Mouse (Mus musculus): ENCODE measurements at regions not wholly inside any gene's neighbourhood (a gene's known extent, or its start where the extent isn't known, plus 50 kb on each side); places are given as distances from the start of the nearest gene placed in this dataset.
"Not testable (repeated sequence)": the region's sequence is repeated elsewhere in the genome, so short reads cannot be mapped to it uniquely, and the experiment has no call there.

DNA sequence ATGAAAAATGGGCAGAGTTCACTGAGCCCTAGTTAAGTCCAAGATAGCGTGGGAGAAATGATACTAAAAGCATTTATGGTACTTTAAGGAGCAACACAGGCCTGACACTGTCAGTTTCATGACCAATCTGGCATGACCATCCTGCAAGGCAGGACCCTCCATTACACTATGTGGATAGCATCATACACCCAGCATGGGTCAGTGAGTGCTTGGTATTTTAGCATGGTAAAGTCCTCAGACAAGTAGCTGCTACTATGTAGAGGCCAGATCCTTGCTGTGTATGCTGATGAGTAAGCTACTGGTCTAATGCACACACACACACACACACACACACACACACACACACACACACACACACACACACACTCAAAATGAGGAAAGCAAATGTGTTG, 158.3 kb downstream of the Zfp619 start:
- no peaks in the 10 kb centered on the region for H3K9me3 ChIP-seq
- WGBS: 74% methylated on average over 1 of the region's 1 CpGs

DNA sequence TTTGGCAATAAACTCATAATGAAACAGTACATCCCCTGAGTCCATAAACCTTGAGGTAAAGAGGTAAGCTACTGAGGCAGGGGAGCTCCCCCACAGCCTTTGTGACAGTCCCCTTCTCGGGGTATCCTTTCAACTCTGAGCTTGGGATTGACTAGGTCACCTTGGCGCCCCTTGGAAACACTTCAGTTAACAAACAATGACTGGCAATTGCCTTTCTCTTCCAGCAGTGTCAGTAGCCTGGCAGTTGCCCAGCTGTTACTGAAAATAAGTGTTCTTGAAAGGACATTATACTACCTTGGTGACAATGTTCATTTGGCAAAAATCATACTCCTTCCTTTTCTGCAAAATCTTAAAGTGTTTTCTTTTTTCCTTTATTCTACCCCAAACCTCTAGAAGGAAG, 162.8 kb downstream of the Zfp619 start:
- H3K4me3 ChIP-seq: no peak overlapping the region
- no peaks in the 10 kb centered on the region for H3K36me3 ChIP-seq
- no peaks in the 10 kb centered on the region for H3K4me1 ChIP-seq
- no peaks in the 10 kb centered on the region for H3K27me3 ChIP-seq (ENCODE audit: insufficient read depth, poor library complexity, severe bottlenecking)
- WGBS: 50% methylated on average over 2 of the region's 2 CpGs
- no peaks in the 10 kb centered on the region for H3K9me3 ChIP-seq
- no peak overlapping the region for H3K27ac ChIP-seq
- DNase-seq (ENCODE audit: low spot score): no peak

More for the DNA sequence above, 158.3 kb downstream of the Zfp619 start:
- DNase-seq (ENCODE audit: low spot score): no peak
- H3K4me3 ChIP-seq: no peak overlapping the region
- no peak overlapping the region for H3K27ac ChIP-seq
- H3K36me3 ChIP-seq: no peaks in the 10 kb centered on the region
- no peaks in the 10 kb centered on the region for H3K4me1 ChIP-seq
- H3K27me3 ChIP-seq (ENCODE audit: insufficient read depth, poor library complexity, severe bottlenecking): no peaks in the 10 kb centered on the region

DNA sequence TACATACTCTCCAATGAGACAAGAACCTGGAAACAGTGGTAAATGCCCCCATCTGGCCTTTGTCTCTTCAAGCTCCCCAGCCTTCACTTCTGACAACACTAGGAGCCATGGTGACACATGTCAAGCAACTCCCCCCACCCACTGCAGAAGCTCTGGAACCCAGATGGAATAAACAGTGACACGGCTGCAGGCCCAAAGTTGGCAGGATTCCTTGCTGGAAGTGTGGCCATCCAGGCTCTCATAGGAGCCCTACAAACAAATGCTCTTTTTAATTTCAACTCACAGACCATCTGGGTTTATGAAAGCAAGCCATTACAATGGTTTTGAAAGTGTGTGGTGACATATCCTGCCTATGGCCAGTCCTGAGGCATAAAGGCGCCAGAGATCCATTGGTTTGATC, 179.0 kb downstream of the Zfp619 start:
- H3K36me3 ChIP-seq: no peaks in the 10 kb centered on the region
- DNase-seq (ENCODE audit: low spot score): no peak
- no peak overlapping the region for H3K4me3 ChIP-seq
- no peak overlapping the region for H3K27ac ChIP-seq
- no peaks in the 10 kb centered on the region for H3K9me3 ChIP-seq
- no peaks in the 10 kb centered on the region for H3K27me3 ChIP-seq (ENCODE audit: insufficient read depth, poor library complexity, severe bottlenecking)
- WGBS: 62% methylated on average over 2 of the region's 2 CpGs
- no peaks in the 10 kb centered on the region for H3K4me1 ChIP-seq

DNA sequence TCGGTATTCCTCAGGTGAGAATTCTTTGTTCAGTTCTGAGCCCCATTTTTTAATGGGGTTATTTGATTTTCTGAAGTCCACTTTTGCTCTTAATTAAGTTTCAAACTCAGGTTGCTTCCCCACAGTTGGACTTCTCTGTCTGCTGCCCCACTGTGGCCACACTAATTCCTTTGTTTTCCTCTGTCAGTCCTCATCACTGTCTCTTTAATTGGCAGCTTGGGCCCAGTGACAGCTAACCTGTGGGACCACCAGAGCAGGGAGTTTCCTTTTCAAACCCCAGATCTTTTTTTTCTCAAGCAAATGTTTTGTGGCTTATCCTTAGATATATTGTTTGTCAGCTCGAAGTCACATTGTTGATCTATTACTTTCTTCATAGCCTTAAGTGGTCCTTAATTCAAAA, 183.9 kb downstream of the Zfp619 start:
- WGBS: 59% methylated on average over 2 of the region's 2 CpGs
- no peaks in the 10 kb centered on the region for H3K4me1 ChIP-seq
- H3K36me3 ChIP-seq: no peaks in the 10 kb centered on the region
- DNase-seq (ENCODE audit: low spot score): no peak
- no peak overlapping the region for H3K4me3 ChIP-seq
- H3K9me3 ChIP-seq: no peaks in the 10 kb centered on the region
- H3K27me3 ChIP-seq (ENCODE audit: insufficient read depth, poor library complexity, severe bottlenecking): no peaks in the 10 kb centered on the region
- H3K27ac ChIP-seq: no peak overlapping the region

DNA sequence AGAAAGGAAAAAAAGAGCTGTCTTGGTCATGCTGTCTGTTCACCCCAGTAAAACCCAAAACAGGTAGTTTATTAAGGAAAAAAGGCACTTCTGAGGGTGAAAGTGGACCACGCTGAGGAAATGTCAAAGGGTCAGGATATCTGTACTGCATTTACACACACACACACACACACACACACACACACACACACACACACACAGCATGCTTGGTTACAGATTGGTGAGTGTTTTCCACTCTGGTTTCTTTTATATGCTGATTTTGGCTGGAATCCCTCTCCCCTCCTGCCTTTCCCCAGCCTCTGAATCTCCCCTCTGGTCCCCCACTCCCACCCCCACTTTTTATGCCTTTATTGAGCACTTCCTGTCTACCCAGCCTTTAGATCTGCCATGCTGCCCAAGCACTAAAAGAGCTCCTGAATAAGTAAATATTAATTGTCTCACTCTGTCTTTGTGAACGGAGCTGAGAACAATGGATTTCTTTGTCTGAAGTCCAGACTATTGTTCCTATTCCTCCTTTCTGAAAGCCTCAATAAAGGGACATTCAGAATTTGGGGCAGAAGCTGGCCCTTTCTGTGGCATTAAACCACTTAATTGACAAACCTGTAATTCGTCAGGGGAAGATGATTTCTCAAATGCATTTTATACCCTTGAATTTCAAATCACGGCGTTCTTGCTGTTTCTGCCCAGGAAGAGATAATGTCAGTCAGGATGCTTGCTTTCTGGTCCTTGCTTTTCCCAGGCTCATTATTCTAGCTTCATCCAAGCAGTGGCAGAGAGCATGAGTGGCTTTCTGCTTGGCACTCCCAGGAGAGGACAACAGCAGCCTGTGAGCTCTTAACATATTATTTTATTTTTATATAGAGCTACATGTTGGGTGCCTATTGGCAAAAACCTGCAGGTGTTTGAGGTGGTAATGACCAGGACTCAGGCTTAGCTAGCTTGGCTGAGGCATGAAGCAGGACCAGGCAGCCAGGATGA, 187.8 kb downstream of the Zfp619 start:
- Histone ChIP-seq H3K9me3 (no peaks in the 10 kb centered on the region), H3K4me1 (no peaks in the 10 kb centered on the region), H3K27me3 (ENCODE audit: insufficient read depth, poor library complexity, severe bottlenecking) (no peaks in the 10 kb centered on the region), H3K36me3 (no peaks in the 10 kb centered on the region), H3K4me3 (no peak overlapping the region), H3K27ac (no peak overlapping the region)
- WGBS: 43% methylated on average over 5 of the region's 5 CpGs
- DNase-seq (ENCODE audit: low spot score): no peak

DNA sequence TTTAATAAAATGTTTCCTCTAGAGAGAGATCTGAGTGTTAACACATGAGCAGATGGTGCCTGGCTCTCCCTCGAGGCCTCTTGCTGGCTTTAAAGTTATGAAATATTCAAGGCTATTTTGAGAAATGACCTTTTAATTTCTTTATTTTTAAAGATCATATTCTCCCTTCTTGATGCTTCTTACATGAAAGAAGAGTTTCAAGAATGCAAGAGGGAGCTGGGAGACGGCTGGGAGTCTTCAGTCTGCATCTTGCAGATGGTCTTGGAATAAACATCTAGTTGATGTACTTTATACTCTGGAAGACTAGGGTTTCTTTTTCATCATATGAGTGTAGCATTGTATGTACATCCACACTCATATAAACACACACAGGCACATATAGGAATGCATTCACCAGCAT, 189.0 kb downstream of the Zfp619 start:
- no peaks in the 10 kb centered on the region for H3K36me3 ChIP-seq
- DNase-seq (ENCODE audit: low spot score): no peak
- no peaks in the 10 kb centered on the region for H3K27me3 ChIP-seq (ENCODE audit: insufficient read depth, poor library complexity, severe bottlenecking)
- H3K4me1 ChIP-seq: no peaks in the 10 kb centered on the region
- H3K9me3 ChIP-seq: no peaks in the 10 kb centered on the region
- WGBS: 69% methylated on average over 2 of the region's 2 CpGs
- H3K27ac ChIP-seq: no peak overlapping the region
- H3K4me3 ChIP-seq: no peak overlapping the region

DNA sequence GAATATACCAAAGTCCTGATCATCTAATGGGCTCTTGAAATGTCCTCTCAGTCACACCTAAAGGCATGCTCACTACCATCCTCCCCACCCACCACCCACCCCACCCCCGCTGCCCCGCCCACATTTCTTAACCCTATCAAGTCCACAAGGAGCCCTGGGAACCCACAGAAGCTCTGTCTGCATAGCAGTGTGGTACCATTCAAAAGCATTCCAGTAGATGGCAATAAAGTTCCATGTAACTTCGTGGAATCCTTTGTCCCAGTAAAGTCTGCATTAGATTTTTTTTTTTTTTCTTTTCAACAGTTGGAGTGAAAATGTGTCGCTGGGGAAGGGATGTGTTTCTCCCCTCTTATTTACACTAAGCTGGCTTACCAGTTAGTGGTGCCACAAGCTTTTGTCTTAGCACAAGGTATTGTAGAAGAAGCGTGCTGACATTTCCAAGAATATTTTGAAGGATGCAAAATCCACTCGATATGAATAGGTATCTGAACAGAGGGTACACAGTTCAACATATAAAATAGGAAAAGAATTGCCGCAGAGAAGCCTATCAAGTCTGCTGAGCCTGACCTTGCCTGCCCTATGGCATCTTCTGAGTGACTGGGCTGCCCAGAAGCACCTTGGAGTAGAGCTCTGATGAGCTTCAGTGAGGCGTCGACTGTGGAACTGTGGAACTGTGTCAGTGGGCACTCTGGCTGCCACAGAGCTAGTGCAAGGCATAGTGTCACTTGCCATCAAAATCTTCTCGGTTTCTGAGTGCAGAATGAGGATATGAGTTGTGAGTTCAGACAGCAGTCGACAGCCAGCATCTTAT, 199.0 kb downstream of the Zfp619 start:
- DNase-seq (ENCODE audit: low spot score): no peak
- no peaks in the 10 kb centered on the region for H3K27me3 ChIP-seq (ENCODE audit: insufficient read depth, poor library complexity, severe bottlenecking)
- H3K4me1 ChIP-seq: no peaks in the 10 kb centered on the region
- no peaks in the 10 kb centered on the region for H3K9me3 ChIP-seq
- no peak overlapping the region for H3K27ac ChIP-seq
- H3K36me3 ChIP-seq: no peaks in the 10 kb centered on the region
- 12% methylated on average over 11 of the region's 11 CpGs for WGBS
- no peak overlapping the region for H3K4me3 ChIP-seq

DNA sequence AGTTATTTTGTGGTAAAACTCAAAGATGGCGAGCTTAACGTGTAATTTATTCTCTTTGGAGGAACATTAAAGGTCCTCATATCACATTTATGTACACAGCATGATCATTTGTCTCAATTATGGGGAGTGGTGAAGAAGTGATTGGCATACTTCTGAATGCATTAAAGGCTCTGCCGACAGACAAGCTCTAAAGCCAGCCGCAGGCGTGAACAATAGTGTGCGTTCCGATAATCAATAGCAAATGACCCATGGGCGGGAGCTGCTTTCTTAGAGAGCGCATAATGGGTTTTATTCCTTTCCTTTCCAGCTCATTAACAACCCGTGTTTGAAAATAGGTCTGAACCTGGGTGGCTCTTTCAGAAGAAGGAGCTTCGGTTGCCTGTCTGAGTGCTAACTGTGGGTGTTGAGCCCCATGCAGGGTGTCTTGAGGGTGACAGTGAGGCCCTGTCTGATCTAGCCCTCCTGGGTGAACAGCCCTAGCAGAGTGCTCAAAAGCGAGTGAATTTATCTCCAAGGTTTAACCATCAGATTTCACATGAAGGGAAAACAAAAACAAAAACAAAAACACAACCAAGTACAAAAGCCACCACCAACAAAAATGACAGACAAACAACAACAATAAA, 210.5 kb downstream of the Zfp619 start:
- DNase-seq (ENCODE audit: low spot score): no peak
- H3K4me3 ChIP-seq: no peak overlapping the region
- no peak overlapping the region for H3K27ac ChIP-seq
- no peaks in the 10 kb centered on the region for H3K9me3 ChIP-seq
- H3K4me1 ChIP-seq: no peaks in the 10 kb centered on the region
- H3K27me3 ChIP-seq (ENCODE audit: insufficient read depth, poor library complexity, severe bottlenecking): no peaks in the 10 kb centered on the region
- no peaks in the 10 kb centered on the region for H3K36me3 ChIP-seq
- 68% methylated on average over 12 of the region's 12 CpGs for WGBS

DNA sequence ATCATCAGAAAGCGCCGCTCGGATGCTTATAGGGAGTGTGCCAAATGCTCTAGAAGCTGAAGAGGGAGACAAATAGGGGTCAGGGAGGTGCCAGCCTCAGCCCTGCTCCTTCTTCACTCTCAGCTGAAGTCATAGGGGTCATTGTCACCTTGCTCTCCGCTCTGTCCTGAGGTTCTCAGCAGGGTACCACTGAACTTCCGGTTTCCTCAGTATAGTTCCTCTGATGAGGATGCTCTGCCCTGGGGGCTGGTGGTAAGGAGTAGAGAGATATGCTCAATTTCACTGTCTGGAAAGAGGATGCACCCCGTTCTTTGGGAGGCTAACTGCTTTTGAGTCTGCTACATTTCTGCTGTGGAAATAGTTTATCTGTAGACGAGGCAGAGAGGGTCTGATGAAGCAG, 211.4 kb downstream of the Zfp619 start:
- Histone ChIP-seq H3K4me3 (no peak overlapping the region), H3K36me3 (no peaks in the 10 kb centered on the region), H3K27ac (no peak overlapping the region), H3K9me3 (no peaks in the 10 kb centered on the region), H3K4me1 (no peaks in the 10 kb centered on the region), H3K27me3 (ENCODE audit: insufficient read depth, poor library complexity, severe bottlenecking) (no peaks in the 10 kb centered on the region)
- no peak for DNase-seq (ENCODE audit: low spot score)
- WGBS: 55% methylated on average over 7 of the region's 7 CpGs

DNA sequence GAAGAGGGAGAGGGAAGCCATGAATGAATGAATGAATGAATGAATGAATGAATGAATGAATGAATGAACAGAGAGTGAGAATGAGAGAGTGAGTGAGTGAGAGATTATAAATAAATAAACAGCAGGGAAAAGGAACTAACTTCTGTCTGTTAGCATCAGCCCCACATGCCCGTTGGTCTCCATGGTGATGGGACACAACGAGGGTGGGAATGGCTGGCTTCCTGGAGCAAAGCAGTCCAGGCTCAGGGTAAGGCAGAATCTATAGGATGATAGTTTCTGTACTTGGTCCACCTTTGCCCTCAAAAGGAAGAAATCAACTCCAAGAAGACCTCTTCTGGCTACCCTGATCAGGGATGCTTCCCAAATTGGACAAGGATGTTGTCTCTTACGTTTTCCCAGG, 212.2 kb downstream of the Zfp619 start:
- no peaks in the 10 kb centered on the region for H3K36me3 ChIP-seq
- no peaks in the 10 kb centered on the region for H3K27me3 ChIP-seq (ENCODE audit: insufficient read depth, poor library complexity, severe bottlenecking)
- H3K4me1 ChIP-seq: no peaks in the 10 kb centered on the region
- no peak for DNase-seq (ENCODE audit: low spot score)
- WGBS: 64% methylated on average over 3 of the region's 3 CpGs
- no peak overlapping the region for H3K4me3 ChIP-seq
- H3K27ac ChIP-seq: no peak overlapping the region
- H3K9me3 ChIP-seq: no peaks in the 10 kb centered on the region

DNA sequence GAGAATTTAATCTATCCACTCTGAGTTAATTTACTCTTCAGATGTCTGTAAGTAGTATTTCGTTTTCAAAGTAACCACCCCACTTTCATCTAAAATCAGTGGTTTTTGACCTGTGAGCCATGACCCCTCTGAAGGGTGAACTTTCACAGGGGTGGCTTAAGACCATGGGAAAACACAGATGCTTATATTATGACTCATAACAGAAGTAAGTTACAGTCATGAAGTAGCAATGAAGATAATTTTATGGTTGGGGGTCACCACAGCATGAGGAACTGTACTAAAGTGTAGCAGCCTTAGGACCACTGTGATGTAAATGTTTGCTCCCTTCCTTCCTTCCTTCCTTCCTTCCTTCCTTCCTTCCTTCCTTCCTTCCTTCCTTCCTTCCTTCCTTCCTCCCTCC, 215.2 kb downstream of the Zfp619 start:
- Histone ChIP-seq H3K27ac (no peak overlapping the region), H3K4me1 (no peaks in the 10 kb centered on the region)

DNA sequence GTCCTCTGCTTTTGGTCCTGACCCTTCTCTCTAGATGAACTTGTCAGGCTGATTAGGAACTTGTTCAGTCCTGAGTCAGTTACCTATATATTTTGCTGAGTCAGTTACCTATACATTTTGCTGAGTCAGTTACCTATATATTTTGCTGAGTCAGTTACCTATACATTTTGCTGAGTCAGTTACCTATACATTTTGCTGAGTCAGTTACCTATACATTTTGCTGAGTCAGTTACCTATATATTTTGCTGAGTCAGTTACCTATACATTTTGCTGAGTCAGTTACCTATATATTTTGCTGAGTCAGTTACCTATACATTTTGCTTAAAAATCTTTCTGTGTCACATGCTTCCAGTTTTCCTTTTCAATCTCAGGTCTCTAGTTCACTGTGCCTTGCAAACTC, 230.8 kb downstream of the Zfp619 start:
- H3K36me3 ChIP-seq; DNase-seq (ENCODE audit: low spot score); H3K9me3 ChIP-seq; H3K4me1 ChIP-seq; H3K27ac ChIP-seq; H3K27me3 ChIP-seq (ENCODE audit: insufficient read depth, poor library complexity, severe bottlenecking); H3K4me3 ChIP-seq: not testable (repeated sequence)

More for the DNA sequence above, 215.2 kb downstream of the Zfp619 start:
- DNase-seq (ENCODE audit: low spot score): no peak
- Histone ChIP-seq H3K27me3 (ENCODE audit: insufficient read depth, poor library complexity, severe bottlenecking) (no peaks in the 10 kb centered on the region), H3K36me3 (no peaks in the 10 kb centered on the region), H3K9me3 (no peaks in the 10 kb centered on the region), H3K4me3 (no peak overlapping the region)
- WGBS: 71% methylated on average over 1 of the region's 1 CpGs

DNA sequence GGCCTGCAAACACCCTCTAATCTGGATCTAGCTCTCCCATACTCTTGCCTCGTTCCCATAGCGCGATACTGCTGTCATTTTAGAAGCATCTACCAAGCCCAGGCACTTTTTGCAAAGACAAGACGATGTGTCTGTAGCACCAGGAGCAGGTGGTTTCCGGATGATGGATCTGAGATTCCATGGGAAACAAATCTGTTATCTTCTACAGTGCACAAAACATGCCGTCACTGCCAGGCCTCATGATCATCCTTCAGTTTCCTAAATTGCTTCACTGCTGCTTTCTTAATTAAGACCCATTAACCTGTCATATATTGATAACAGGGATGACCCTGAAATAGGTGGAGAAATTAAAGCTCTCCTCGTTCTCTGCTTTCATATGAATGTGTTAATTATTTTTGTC, 232.9 kb downstream of the Zfp619 start:
- no peaks in the 10 kb centered on the region for H3K27me3 ChIP-seq (ENCODE audit: insufficient read depth, poor library complexity, severe bottlenecking)
- no peak overlapping the region for H3K27ac ChIP-seq
- no peaks in the 10 kb centered on the region for H3K9me3 ChIP-seq
- H3K4me1 ChIP-seq: no peaks in the 10 kb centered on the region
- H3K4me3 ChIP-seq: no peak overlapping the region
- 87% methylated on average over 7 of the region's 7 CpGs for WGBS
- DNase-seq (ENCODE audit: low spot score): no peak
- H3K36me3 ChIP-seq: no peaks in the 10 kb centered on the region
